Mouse (Mus musculus) midbrain, postnatal 0 days (tissue): Measurements from ENCODE around the gene Fuz. TPM values are rescaled to one million over a fixed set of nuclear protein-coding genes. Genes with fewer than 3 reads are reported as not detected.

Experiments
- ATAC-seq: fragments of 200-750 bp; cut with Nextera tagmentation; 2 replicates; pipeline ENCODE4 v1.8.0; 2017; ENCODE audit warnings: moderate number of reproducible peaks, mild to moderate bottlenecking, moderate TSS enrichment, moderate library complexity; ENCODE audit not compliant: low FRiP score
- DNase-seq: peaks from one replicate; pipeline ENCODE4 v3.0.0-alpha.2; 2015; ENCODE audit warnings: low spot score
- H3K27ac ChIP-seq: fragments of 300-500 bp; sonication (generic); 2 replicates; pipeline ENCODE4 v1.5.1; 2014; ENCODE audit warnings: low read depth, mild to moderate bottlenecking, low read length, mixed read lengths
- H3K27me3 ChIP-seq: fragments of 300-500 bp; sonication (generic); 2 replicates; pipeline ENCODE4 v1.6.1; 2014; ENCODE audit warnings: low read length, control low read depth, mixed read lengths; ENCODE audit not compliant: insufficient read depth
- H3K36me3 ChIP-seq: fragments of 300-500 bp; sonication (generic); 2 replicates; pipeline ENCODE4 v1.6.1; 2014; ENCODE audit warnings: low read length, control low read depth, mixed read lengths; ENCODE audit not compliant: insufficient read depth
- H3K4me1 ChIP-seq: fragments of 300-500 bp; sonication (generic); 2 replicates; pipeline ENCODE4 v1.6.1; 2014; ENCODE audit warnings: mild to moderate bottlenecking, control low read depth, antibody characterized with exemption, low read length, mixed read lengths; ENCODE audit not compliant: insufficient read depth
- H3K4me2 ChIP-seq: fragments of 300-500 bp; sonication (generic); 2 replicates; pipeline ENCODE4 v1.6.1; 2014; ENCODE audit warnings: low read depth, mild to moderate bottlenecking, low read length, mixed read lengths; ENCODE audit not compliant: poor library complexity, severe bottlenecking
- H3K4me3 ChIP-seq: fragments of 300-500 bp; sonication (generic); 2 replicates; pipeline ENCODE4 v1.5.1; 2014; ENCODE audit warnings: low read depth, mild to moderate bottlenecking, low read length, moderate library complexity
- H3K9ac ChIP-seq: fragments of 300-500 bp; sonication (generic); replicated peaks from 2 replicates; pipeline ENCODE4 v1.6.1; 2014; ENCODE audit warnings: mild to moderate bottlenecking, low read length, moderate library complexity, mixed read lengths; ENCODE audit not compliant: poor library complexity, severe bottlenecking
- H3K9me3 ChIP-seq: fragments of 300-500 bp; sonication (generic); 2 replicates; pipeline ENCODE4 v1.6.1; 2016; ENCODE audit warnings: low read length, control low read depth
- CTCF ChIP-seq: IDR thresholded peaks from 2 replicates; pipeline ENCODE4 v1.5.1; 2016; ENCODE audit warnings: antibody characterized with exemption, mild to moderate bottlenecking
- WGBS: fragments of 180-500 bp; shearing (Covaris S2); extraction: QIAGEN DNeasy Blood & Tissue Kit; methylation state at CpG from one replicate; pipeline ENCODE4 v1.1.7; 2014; 5-methylcytosine and 5-hydroxymethylcytosine counted together
- polyA plus RNA-seq: library from polyadenylated mRNA; unstranded; fragments of >200 nt; fragmentation: Nextera tagmentation; extraction: Ambion mirVana; gene quantifications from 2 replicates; pipeline ENCODE4 v1.2.1, GENCODE M21; 2015
- total RNA-seq: library from RNA; depleted of rRNA; stranded (reverse); fragments of >200 nt; gene quantifications from 2 replicates; pipeline ENCODE4 v1.2.3, GENCODE M21; 2014

The Fuz gene
- total and polyA plus RNA-seq, 2 experiments from 2014 or later: 15.4 to 22.4 TPM

DNA sequence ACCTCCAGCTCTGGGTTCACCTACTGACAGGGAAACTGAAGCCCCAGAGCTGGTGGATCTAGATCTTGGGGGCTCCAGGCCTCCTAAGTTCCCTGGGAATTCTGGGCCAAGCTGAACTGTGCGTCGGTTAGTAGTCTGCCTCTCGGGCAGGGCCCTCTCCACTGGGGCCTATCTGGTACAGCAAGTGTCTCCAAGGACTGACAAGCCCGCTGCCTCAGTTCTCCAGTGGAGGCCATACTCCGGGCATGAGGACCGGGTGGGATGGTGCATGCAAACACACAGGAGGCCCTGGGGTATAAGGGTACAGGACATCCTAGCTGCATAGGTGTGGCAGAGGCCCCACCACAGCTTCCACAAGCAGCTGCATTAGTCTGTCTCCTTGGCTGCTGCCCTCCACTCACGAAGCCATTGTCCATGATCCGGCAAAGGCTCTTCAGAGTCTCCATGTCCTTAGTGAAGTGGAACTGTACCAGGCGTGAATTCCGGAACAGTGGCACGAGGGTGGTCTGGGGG is 31.8 kb upstream of the Fuz start:
- TF ChIP-seq CTCF: no peak
- 82% methylated on average over 11 of the region's 11 CpGs for WGBS
- peaks cover 38% of the 10 kb centered on the region for H3K36me3 ChIP-seq

DNA sequence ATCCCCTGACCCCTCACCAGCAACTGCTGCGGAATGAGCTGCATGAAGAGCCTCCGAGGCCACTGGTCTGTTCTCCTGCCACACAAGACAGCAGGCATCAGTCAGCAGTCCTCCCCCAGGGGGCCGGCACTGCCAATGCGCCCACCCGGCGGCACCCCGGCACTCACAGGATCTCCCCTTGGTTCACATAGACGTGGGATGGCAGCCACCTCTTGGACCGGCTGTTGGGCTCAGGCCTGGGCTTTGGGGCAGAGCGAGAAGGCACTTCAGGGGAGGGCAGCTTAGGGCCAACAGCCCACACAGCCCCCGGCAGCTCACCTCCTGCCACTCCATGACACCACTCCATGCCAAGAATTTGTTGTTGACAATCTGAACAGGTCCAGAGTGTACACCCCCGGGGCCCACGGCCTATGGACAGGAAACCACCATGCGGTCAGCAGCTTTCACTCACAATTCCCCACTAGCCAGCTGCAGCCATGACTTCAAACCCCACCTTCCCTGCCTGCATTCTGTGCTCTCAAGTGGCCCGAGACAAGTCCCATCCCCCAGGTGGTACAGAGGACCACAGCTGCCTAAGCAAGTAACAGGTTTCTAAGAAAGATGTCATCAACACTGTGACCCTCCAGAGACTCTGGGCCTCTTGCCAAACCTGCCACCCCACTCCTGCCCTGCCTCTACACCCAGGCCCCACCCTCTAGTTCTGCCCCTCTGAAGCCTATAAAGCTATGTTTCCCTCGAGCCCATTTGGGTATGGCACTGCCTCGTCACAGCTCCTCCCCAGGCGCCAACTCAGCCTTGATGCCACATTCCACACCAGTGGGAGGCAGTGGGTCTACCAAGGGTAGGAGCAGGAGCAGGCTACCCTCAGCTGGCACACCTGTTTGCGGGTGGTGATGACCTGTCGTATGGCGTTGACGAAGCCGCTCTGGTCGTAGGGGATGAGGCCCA is 31.0 kb upstream of the Fuz start:
- no peak for TF ChIP-seq CTCF
- Histone ChIP-seq H3K36me3 (peaks cover 38% of the 10 kb centered on the region), H3K9ac (no peak overlapping the region), H3K27me3 (no peaks in the 10 kb centered on the region), H3K4me3 (no peak overlapping the region), H3K4me1 (peaks cover 23% of the 10 kb centered on the region), H3K9me3 (no peaks in the 10 kb centered on the region), H3K4me2 (no peak overlapping the region), H3K27ac (no peak overlapping the region)
- ATAC-seq (no peak), DNase-seq (no peak)
- WGBS: 79% methylated on average over 24 of the region's 24 CpGs

More for the DNA sequence above, 31.8 kb upstream of the Fuz start:
- H3K4me3 ChIP-seq: no peak overlapping the region
- ATAC-seq: no peak
- peaks cover 23% of the 10 kb centered on the region for H3K4me1 ChIP-seq
- H3K9me3 ChIP-seq: no peaks in the 10 kb centered on the region
- no peaks in the 10 kb centered on the region for H3K27me3 ChIP-seq
- no peak overlapping the region for H3K27ac ChIP-seq
- DNase-seq: no peak
- H3K9ac ChIP-seq: no peak overlapping the region
- no peak overlapping the region for H3K4me2 ChIP-seq

DNA sequence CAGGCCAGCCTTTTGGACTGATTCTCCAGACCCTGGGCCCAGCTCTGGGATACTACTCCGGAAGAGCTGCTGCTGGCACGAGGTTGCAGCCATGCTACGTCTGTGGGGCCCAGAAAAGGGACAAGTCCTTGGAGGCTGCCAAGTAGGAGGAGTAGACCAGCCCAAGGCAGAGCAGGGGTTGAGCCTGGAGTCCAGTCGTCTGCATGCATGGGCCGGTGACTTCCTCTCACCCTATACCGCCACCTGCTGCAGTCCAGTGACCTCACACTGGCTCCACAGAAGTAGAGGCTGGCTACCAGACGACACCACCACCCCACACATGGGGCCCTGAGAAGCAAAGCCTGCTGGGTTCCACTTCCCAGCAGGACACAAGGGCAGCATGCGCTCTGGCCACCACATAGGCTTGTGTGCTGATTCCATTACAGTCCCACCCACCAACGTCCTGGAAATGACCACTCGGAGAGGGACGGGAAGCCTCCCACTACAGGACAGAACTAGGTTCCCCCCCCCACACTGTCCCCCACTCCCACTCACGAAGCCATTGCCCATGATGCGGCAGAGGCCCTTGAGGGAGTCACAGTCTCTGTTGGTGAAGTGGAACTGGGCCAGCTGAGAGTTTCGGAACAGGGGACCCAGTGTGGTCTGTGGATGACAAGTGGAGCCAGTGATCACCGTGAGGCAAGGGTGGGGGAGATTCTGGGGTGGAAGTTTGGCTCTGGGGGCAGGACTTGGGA is 29.4 kb upstream of the Fuz start:
- no peaks in the 10 kb centered on the region for H3K27me3 ChIP-seq
- H3K36me3 ChIP-seq: peaks cover 38% of the 10 kb centered on the region
- H3K9me3 ChIP-seq: no peaks in the 10 kb centered on the region
- ATAC-seq: no peak
- DNase-seq: peak; percentile 75
- peak; percentile 27; the same call in 1 of the 2 replicates for TF ChIP-seq CTCF
- peaks cover 24% of the 10 kb centered on the region for H3K4me1 ChIP-seq
- 0 out of 2 replicates have a peak overlapping the region, but pooled peaks have one; percentile 19 for H3K9ac ChIP-seq
- H3K27ac ChIP-seq: peak overlapping the region; percentile 32
- WGBS: 43% methylated on average over 15 of the region's 15 CpGs
- no peak overlapping the region for H3K4me3 ChIP-seq
- H3K4me2 ChIP-seq: peak overlapping the region; percentile 92

DNA sequence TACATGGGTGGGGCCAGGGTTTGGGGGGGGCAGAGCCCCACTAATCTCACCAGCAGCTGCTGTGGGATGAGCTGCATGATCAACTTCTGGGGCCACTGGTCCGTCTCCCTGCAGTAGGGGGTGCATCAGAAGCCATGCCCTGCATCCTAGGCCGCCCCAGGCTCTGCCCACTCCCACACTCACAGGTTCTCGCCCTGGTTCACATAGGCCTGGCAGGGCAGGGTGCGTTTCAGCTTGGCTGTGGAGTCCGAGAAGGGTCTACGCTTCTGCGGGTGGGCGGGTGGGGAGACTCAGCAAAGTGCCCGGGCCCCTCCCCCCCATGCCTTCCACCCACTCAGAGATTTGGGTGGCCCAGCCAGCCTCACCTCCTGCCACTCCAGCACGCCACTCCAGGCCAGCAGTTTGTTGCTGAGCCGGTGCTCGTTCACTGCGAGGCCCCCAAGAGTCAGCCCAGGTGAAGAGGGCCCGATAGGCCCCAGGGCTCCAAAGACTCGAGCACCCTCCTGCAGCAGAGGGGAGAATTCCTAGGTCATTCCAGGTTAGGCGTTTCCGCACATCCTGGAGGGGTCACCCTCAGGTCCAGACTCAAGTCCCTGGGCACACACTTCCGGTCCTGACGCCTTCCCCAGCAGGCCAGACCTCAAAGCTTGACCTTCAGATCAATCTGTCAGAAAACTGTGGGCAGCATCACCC is 28.7 kb upstream of the Fuz start:
- H3K9ac ChIP-seq: peak overlapping the region; percentile 29; the same call in 1 of the 2 replicates
- H3K36me3 ChIP-seq: peaks cover 34% of the 10 kb centered on the region
- no peak for TF ChIP-seq CTCF
- H3K27ac ChIP-seq: 0 out of 2 replicates have a peak overlapping the region, but pooled peaks have one; percentile 32
- H3K27me3 ChIP-seq: no peaks in the 10 kb centered on the region
- ATAC-seq (no peak), DNase-seq (no peak)
- H3K4me2 ChIP-seq: peak overlapping the region; percentile 92
- peaks cover 24% of the 10 kb centered on the region for H3K4me1 ChIP-seq
- H3K9me3 ChIP-seq: no peaks in the 10 kb centered on the region
- 64% methylated on average over 19 of the region's 19 CpGs for WGBS
- H3K4me3 ChIP-seq: peak overlapping the region; percentile 98

DNA sequence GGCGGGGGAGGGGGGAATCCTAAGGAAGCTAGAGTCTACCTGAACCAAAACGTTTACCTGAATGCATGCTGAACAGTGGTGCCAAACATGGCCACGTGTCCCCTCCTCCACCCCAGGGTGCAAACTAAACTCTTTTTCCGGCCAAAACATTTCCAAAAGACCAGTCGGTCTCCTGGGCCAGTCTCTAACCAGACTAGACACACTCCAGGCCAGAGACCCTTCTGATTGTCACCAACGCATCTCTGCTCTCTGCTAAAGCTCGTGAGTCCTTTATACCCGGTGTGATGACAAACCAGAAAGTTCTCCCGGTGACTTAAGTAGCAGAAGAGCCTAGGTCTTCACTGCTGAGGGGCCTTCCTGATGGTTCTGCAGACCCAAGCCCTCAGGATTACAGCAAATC is 28.1 kb upstream of the Fuz start:
- Histone ChIP-seq H3K9ac (peak overlapping the region; percentile 29; the same call in 1 of the 2 replicates), H3K36me3 (peaks cover 27% of the 10 kb centered on the region), H3K9me3 (no peaks in the 10 kb centered on the region), H3K27me3 (no peaks in the 10 kb centered on the region), H3K4me2 (peak overlapping the region; percentile 92), H3K4me1 (peaks cover 24% of the 10 kb centered on the region), H3K27ac (no peak overlapping the region), H3K4me3 (peak overlapping the region; percentile 98)
- no peak for DNase-seq
- TF ChIP-seq CTCF: no peak
- WGBS: 36% methylated on average over 9 of the region's 9 CpGs
- no peak for ATAC-seq
